Mouse (Mus musculus) midbrain, embryonic 13.5 days (tissue): Measurements from ENCODE around the gene Oser1. TPM values are rescaled to one million over a fixed set of nuclear protein-coding genes. Genes with fewer than 3 reads are reported as not detected.
A peak's percentile ranks its signal among the peaks of the same experiment; 100 is the strongest.

Source experiments
- ATAC-seq: fragments of 200-750 bp; cut with Nextera tagmentation; 2 replicates; pipeline ENCODE4 v1.8.0; 2017; ENCODE audit warnings: mild to moderate bottlenecking, moderate TSS enrichment, moderate library complexity
- H3K27ac ChIP-seq: fragments of 300-500 bp; sonication (generic); 2 replicates; pipeline ENCODE4 v1.5.1; 2015; ENCODE audit warnings: inconsistent platforms, mild to moderate bottlenecking, moderate library complexity
- H3K27me3 ChIP-seq: fragments of 300-500 bp; sonication (generic); 2 replicates; pipeline ENCODE4 v1.6.1; 2015; ENCODE audit warnings: mild to moderate bottlenecking, inconsistent platforms
- H3K36me3 ChIP-seq: fragments of 300-500 bp; sonication (generic); 2 replicates; pipeline ENCODE4 v1.6.1; 2015; ENCODE audit warnings: mild to moderate bottlenecking, inconsistent platforms
- H3K4me1 ChIP-seq: fragments of 300-500 bp; sonication (generic); replicated peaks from 2 replicates; pipeline ENCODE4 v1.6.1; 2015; ENCODE audit warnings: inconsistent platforms
- H3K4me2 ChIP-seq: fragments of 300-500 bp; sonication (generic); replicated peaks from 2 replicates; pipeline ENCODE4 v1.6.1; 2015; ENCODE audit warnings: moderate library complexity, mild to moderate bottlenecking, inconsistent platforms
- H3K4me3 ChIP-seq: fragments of 300-500 bp; sonication (generic); replicated peaks from 2 replicates; pipeline ENCODE4 v1.5.1; 2015; ENCODE audit warnings: mild to moderate bottlenecking, inconsistent platforms
- H3K9ac ChIP-seq: fragments of 300-500 bp; sonication (generic); replicated peaks from 2 replicates; pipeline ENCODE4 v1.6.1; 2015; ENCODE audit warnings: mild to moderate bottlenecking, inconsistent platforms
- H3K9me3 ChIP-seq: fragments of 300-500 bp; sonication (generic); 2 replicates; pipeline ENCODE4 v1.6.1; 2016; ENCODE audit warnings: mild to moderate bottlenecking, inconsistent platforms
- whole genome bisulfite sequencing: fragments of 180-500 bp; shearing (Covaris S2); methylation state at CpG from one replicate; pipeline ENCODE4 v1.1.7; 2015; 5-methylcytosine and 5-hydroxymethylcytosine counted together
- polyA plus RNA-seq: library from polyadenylated mRNA; unstranded; fragments of >200 nt; fragmentation: Nextera tagmentation; extraction: Ambion mirVana; gene quantifications from 2 replicates; pipeline ENCODE4 v1.2.1, GENCODE M21; 2015

Oser1 gene
- polyA plus RNA-seq, 1 experiment from 2014 or later, result 79.4 TPM

DNA sequence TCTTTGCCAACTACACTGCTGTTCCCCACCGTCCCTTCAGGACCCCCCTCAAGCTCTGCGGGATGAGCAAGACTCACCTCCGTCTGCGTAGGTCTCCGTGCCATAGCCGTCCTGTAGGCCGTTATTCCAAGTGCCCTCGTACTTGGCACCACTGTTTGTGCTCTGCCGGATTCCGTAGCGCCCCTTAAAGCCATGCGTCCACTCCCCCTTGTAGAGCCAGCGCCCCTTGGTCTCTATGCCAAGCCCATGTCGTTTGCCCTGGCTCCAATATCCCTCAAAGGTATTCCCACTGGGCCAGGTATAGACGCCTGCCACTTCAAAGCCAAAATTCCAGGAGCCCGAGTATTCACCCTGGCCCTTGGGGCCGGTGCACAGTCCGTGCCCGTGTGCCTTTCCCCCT is 27.4 kb downstream of the Oser1 start:
- Histone ChIP-seq H3K4me1 (peaks cover 7% of the 10 kb centered on the region; the same call in 1 of the 2 replicates), H3K4me2 (no peak overlapping the region), H3K36me3 (no peaks in the 10 kb centered on the region), H3K27me3 (0 out of 2 replicates have a peak, but pooled peaks cover 3% of the 10 kb centered on the region), H3K4me3 (no peak overlapping the region), H3K9ac (no peak overlapping the region), H3K27ac (no peak overlapping the region), H3K9me3 (no peaks in the 10 kb centered on the region)
- ATAC-seq, result no peak
- WGBS, result 94% methylated on average over 19 of the region's 19 CpGs

DNA sequence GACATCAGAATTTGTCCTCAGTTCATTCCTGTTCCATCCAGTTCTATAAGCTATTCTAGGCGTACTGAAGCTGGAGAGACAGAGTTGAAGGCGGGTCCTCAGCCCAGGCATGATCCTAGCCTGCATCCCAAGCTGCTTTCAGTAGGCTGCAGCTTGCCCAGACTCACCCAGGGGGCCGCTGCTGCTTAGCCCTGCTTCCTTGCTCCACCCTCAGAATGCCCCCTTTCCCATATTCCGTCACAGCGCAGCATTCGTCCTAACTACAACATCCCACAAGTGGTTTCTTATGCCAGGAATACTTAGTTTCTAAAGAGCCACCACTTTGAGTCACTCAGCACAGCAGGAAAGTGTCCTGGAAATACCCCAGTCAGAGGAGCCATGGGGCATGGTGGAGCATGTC is 29.5 kb downstream of the Oser1 start:
- Histone ChIP-seq H3K36me3 (no peaks in the 10 kb centered on the region), H3K4me3 (no peak overlapping the region), H3K27ac (no peak overlapping the region), H3K4me1 (peaks cover 7% of the 10 kb centered on the region; the same call in 1 of the 2 replicates), H3K9me3 (no peaks in the 10 kb centered on the region), H3K4me2 (no peak overlapping the region), H3K27me3 (0 out of 2 replicates have a peak, but pooled peaks cover 3% of the 10 kb centered on the region), H3K9ac (no peak overlapping the region)
- WGBS, result 76% methylated on average over 6 of the region's 6 CpGs
- ATAC-seq, result no peak

DNA sequence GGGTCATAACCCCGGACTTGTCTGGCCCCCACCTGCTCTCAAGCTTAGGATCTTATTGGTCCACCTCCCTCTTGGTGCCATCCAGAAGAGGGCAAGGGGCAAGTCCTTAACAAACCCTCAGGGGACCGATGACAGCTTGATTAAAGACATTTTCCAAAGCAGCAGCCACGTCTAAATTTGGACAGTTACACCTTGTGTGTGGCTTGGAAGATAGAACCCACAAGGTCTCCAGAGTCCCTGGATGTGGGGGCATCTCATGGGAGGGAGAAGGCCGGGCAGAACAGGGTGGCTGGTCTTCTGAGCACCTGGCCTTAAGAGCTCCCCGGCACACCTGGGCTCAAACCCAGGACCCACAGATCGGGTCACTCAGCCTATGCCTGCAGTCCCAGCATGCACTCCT is 30.5 kb downstream of the Oser1 start:
- Histone ChIP-seq H3K4me3 (no peak overlapping the region), H3K4me2 (no peak overlapping the region), H3K4me1 (peaks cover 7% of the 10 kb centered on the region; the same call in 1 of the 2 replicates), H3K9me3 (peaks cover 5% of the 10 kb centered on the region), H3K9ac (no peak overlapping the region), H3K27me3 (0 out of 2 replicates have a peak, but pooled peaks cover 3% of the 10 kb centered on the region), H3K36me3 (no peaks in the 10 kb centered on the region), H3K27ac (no peak overlapping the region)
- ATAC-seq, result no peak
- 78% methylated on average over 6 of the region's 6 CpGs for WGBS

GRCm38 (mm10) chr2:163393241-163393640 is 31.3 kb downstream of the Oser1 start:
- Histone ChIP-seq H3K4me2 (no peak overlapping the region), H3K27ac (no peak overlapping the region), H3K4me1 (peaks cover 7% of the 10 kb centered on the region; the same call in 1 of the 2 replicates), H3K36me3 (no peaks in the 10 kb centered on the region), H3K27me3 (0 out of 2 replicates have a peak, but pooled peaks cover 3% of the 10 kb centered on the region), H3K9me3 (peaks cover 7% of the 10 kb centered on the region), H3K9ac (no peak overlapping the region), H3K4me3 (no peak overlapping the region)
- 92% methylated on average over 10 of the region's 10 CpGs for WGBS
- ATAC-seq, result no peak

DNA sequence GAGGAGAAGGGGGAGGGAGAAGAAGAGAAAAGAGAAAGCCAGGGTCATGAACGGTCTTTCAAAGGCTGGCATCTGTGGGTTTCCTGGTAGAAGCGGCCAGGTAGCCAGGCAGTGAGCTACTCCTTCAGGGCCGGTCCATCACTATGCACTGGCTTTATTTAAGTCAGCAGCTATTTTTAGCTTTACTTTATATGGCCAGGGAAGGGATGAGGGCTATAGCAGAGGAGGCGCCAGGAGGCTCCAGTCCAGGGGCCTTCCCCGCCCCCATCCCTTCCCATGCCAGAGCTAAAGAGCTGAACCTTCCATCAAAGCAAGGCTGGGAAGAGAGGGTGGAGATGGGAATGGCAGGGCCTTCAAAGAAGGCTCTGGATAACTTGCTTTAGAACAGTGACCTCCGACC is 32.1 kb downstream of the Oser1 start:
- WGBS, result 86% methylated on average over 6 of the region's 6 CpGs
- Histone ChIP-seq H3K27ac (no peak overlapping the region), H3K9me3 (peaks cover 7% of the 10 kb centered on the region), H3K9ac (no peak overlapping the region), H3K4me3 (no peak overlapping the region), H3K27me3 (no peaks in the 10 kb centered on the region), H3K4me2 (no peak overlapping the region), H3K4me1 (no peaks in the 10 kb centered on the region), H3K36me3 (no peaks in the 10 kb centered on the region)
- ATAC-seq, result no peak

DNA sequence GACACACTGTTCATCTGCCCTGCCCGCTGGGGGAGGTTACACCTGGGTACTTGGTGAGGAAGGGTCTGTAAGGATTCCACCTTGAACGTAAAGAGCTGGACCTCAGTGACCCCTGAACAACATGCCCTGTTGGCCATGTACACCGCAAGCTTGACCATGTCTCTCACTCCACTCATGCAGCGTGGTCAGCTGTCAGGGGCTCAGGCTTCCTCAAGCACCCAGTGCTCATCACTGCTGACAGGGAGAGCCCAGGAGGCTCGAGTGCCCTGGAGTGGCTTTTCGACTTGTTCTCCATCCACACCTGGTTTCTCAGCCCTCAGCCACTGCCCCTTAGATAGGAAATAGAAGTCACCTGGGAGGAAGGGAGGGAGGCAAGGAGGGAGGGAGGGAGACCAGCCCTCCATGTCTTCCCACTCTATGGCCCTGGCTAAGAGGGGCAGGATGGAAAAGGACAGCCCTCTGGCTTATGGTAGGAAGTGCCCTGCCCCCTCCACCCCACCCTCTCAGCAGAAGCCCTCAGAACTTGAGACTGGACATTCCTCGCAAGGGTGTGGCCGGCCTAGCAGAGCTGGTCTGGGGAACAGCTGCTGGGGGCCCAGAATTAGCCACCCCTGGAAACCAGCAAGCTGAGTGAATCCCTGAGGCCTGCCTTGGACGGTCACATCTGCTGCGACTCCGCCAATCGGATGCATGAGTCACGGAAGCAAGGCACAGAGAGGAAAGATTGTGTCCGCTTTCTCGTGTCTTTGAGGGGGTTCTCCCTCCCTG is 37.9 kb downstream of the Oser1 start:
- Histone ChIP-seq H3K4me2 (no peak overlapping the region), H3K9ac (no peak overlapping the region), H3K9me3 (peaks cover 7% of the 10 kb centered on the region), H3K27ac (no peak overlapping the region), H3K36me3 (no peaks in the 10 kb centered on the region), H3K4me3 (no peak overlapping the region), H3K4me1 (no peaks in the 10 kb centered on the region), H3K27me3 (no peaks in the 10 kb centered on the region)
- WGBS, result 84% methylated on average over 15 of the region's 15 CpGs
- ATAC-seq, result no peak

- Histone ChIP-seq H3K4me1 (no peaks in the 10 kb centered on the region), H3K36me3 (no peaks in the 10 kb centered on the region), H3K9me3 (peaks cover 7% of the 10 kb centered on the region), H3K27me3 (no peaks in the 10 kb centered on the region), H3K9ac (no peak overlapping the region), H3K4me2 (no peak overlapping the region), H3K27ac (no peak overlapping the region), H3K4me3 (no peak overlapping the region)
- 87% methylated on average over 6 of the region's 6 CpGs for WGBS
- ATAC-seq, result no peak
These were observed 39.4 kb downstream of the Oser1 start for GRCm38 (mm10) chr2:163385126-163385525.

GRCm38 (mm10) chr2:163381246-163381645 is 43.3 kb downstream of the Oser1 start:
- Histone ChIP-seq H3K9ac (no peak overlapping the region), H3K4me2 (no peak overlapping the region), H3K4me1 (no peaks in the 10 kb centered on the region), H3K27me3 (peaks cover 11% of the 10 kb centered on the region), H3K36me3 (no peaks in the 10 kb centered on the region), H3K4me3 (no peak overlapping the region), H3K9me3 (no peaks in the 10 kb centered on the region), H3K27ac (no peak overlapping the region)
- 86% methylated on average over 8 of the region's 8 CpGs for WGBS
- no peak for ATAC-seq

GRCm38 (mm10) chr2:163379366-163379765 is 45.1 kb downstream of the Oser1 start:
- Histone ChIP-seq H3K4me3 (no peak overlapping the region), H3K4me2 (no peak overlapping the region), H3K36me3 (no peaks in the 10 kb centered on the region), H3K27me3 (peaks cover 30% of the 10 kb centered on the region), H3K4me1 (no peaks in the 10 kb centered on the region), H3K9ac (no peak overlapping the region), H3K27ac (no peak overlapping the region), H3K9me3 (no peaks in the 10 kb centered on the region)
- WGBS, result 80% methylated on average over 5 of the region's 5 CpGs
- ATAC-seq, result no peak

GRCm38 (mm10) chr2:163376082-163376481 is 48.4 kb downstream of the Oser1 start:
- WGBS, result 43% methylated on average over 33 of the region's 33 CpGs
- no peaks in the 10 kb centered on the region for H3K4me1 ChIP-seq
- no peak for ATAC-seq
- no peak overlapping the region for H3K9ac ChIP-seq
- peak overlapping the region; percentile 17; the same call in 1 of the 2 replicates for H3K4me2 ChIP-seq
- H3K4me3 ChIP-seq, result no peak overlapping the region; the same call in 1 of the 2 replicates
- no peaks in the 10 kb centered on the region for H3K36me3 ChIP-seq
- no peak overlapping the region for H3K27ac ChIP-seq
- H3K27me3 ChIP-seq, result peaks cover 33% of the 10 kb centered on the region
- no peaks in the 10 kb centered on the region for H3K9me3 ChIP-seq

GRCm38 (mm10) chr2:163375468-163375867 is 49.0 kb downstream of the Oser1 start:
- Histone ChIP-seq H3K36me3 (no peaks in the 10 kb centered on the region), H3K9me3 (no peaks in the 10 kb centered on the region), H3K4me2 (peak overlapping the region; percentile 17; the same call in 1 of the 2 replicates), H3K9ac (no peak overlapping the region), H3K27me3 (peaks cover 33% of the 10 kb centered on the region), H3K4me3 (no peak overlapping the region; the same call in 1 of the 2 replicates), H3K27ac (no peak overlapping the region), H3K4me1 (no peaks in the 10 kb centered on the region)
- 36% methylated on average over 35 of the region's 35 CpGs for WGBS
- ATAC-seq, result no peak

DNA sequence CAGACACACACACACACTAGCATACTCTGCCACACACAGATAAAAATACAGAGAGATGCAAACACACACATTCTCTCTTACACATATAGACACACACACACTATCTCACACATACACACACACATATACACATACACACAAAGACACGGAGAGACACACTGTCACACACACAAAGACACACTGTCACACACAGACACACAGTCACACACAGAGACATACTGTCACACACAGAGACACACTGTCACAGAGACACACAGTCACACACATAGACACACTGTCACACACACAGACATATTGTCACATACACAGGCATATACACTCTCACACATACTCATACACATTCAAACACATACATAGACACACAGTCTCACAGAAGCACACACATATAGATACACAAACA is 51.9 kb downstream of the Oser1 start:
- no peak overlapping the region for H3K4me2 ChIP-seq
- peaks cover 33% of the 10 kb centered on the region for H3K27me3 ChIP-seq
- H3K4me3 ChIP-seq, result no peak overlapping the region
- WGBS, result 93% methylated on average over 1 of the region's 1 CpGs
- no peak overlapping the region for H3K27ac ChIP-seq
- ATAC-seq, result no peak
- no peaks in the 10 kb centered on the region for H3K4me1 ChIP-seq
- no peak overlapping the region for H3K9ac ChIP-seq
- no peaks in the 10 kb centered on the region for H3K9me3 ChIP-seq
- no peaks in the 10 kb centered on the region for H3K36me3 ChIP-seq
